Mouse (Mus musculus) urinary bladder, postnatal 36 days (tissue): Measurements from ENCODE around the gene Mt4.
A peak's percentile ranks its signal among the peaks of the same experiment; 100 is the strongest.
"Not testable (repeated sequence)": the region's sequence is repeated elsewhere in the genome, so short reads cannot be mapped to it uniquely, and the experiment has no call there.

Experiments used
- DNase-seq, 2 experiments: peaks; one replicate each; pipeline ENCODE4 v3.0.0; 2022; ENCODE audit warnings: low spot score in 2 of 2, mixed read lengths in 1 of 2

Gene Mt4

GRCm38 (mm10) chr8:94134601-94135000 lies 2.4 kb upstream of the Mt4 start:
- not testable (repeated sequence) for DNase-seq

DNA sequence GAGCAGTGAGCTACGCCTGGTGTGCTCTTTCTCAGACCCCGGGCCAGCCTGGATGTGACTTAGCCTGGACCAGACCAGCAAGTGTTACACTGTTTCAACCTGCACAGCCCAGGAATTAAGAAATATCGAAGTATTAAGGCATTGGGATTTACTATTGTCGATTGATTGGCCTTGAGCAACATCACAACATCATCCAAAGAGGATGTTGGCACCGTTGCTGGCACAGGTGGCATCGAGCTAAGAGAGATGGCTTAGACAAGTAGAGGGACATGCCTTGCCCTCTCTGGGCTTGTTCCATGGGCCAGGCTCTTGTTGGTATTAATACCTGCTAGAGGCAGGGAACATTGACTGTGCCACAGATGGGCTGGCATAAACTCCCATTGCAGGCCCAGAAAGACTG lies 1.4 kb upstream of the Mt4 start:
- no peak for DNase-seq

DNA sequence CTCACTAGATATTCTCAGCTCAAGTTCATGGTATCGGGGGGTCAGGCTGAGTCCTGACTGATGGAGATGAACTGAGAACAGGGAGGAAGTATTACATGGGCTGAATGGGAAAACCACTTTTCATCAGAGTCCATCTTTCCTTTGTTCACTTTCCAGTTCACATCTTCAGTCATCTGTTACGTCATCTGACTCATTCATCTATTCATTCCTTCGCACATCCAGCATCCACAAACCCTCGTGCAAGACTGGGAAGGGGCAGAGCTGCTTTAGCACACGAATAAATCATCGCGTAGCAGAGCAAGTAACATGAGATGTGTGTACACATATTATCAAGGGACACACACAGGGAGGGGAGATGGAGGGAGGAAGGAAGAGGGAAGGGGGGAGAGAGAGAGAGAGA lies 805 bp upstream of the Mt4 start:
- no peak for DNase-seq

GRCm38 (mm10) chr8:94140266-94140795 lies 3.3 kb downstream of the Mt4 start:
- DNase-seq = no peak

- no peak for DNase-seq
Measured at GRCm38 (mm10) chr8:94148236-94148635, 11.2 kb downstream of the Mt4 start.

- DNase-seq = no peak
Measured at GRCm38 (mm10) chr8:94150925-94151324, 13.9 kb downstream of the Mt4 start.

DNA sequence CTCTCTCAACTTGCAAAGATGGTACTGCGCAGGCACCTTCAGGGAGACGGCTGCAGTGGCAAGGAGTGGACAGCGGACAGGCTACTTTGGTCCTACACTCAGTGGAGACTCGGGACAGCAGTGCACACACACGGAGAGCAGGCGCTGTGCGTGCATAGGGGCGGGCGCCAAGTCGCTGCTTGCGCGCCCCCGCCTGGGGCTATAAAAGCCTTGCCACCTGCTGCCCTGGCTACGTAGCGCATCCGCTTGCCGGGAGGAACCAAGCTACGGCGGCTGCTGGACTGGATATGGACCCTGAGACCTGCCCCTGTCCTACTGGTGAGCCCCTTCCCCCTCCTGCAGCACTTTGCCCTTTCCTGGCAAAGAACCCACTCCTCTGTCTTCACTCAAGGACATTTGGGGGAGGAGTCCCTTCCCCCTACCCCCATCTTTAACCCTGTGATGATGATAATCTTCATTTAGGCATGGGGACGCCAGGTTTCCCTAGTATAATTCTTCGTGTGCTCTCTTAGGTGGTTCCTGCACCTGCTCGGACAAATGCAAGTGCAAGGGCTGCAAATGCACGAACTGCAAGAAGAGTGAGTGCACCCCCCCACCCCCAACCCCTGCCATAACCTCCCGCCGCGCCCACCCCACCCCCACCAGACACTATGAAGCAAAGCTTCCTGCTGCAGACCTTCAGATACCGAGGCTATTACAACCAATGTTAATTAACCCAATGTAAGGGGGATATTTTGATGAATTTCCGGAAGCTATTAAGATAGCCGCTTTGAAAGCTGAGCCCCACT lies 15.7 kb downstream of the Mt4 start, which contains the start of gene Mt3:
TSS of gene Mt3 (plus strand) at position 95 of the 788 bp plus-strand sequence.
- no peak for DNase-seq

- no peak for DNase-seq
Measured at GRCm38 (mm10) chr8:94153451-94153850, 16.5 kb downstream of the Mt4 start.

- no peak for DNase-seq
Measured at GRCm38 (mm10) chr8:94154537-94154936, 17.5 kb downstream of the Mt4 start.

GRCm38 (mm10) chr8:94156092-94156491 lies 19.1 kb downstream of the Mt4 start:
- no peak for DNase-seq

DNA sequence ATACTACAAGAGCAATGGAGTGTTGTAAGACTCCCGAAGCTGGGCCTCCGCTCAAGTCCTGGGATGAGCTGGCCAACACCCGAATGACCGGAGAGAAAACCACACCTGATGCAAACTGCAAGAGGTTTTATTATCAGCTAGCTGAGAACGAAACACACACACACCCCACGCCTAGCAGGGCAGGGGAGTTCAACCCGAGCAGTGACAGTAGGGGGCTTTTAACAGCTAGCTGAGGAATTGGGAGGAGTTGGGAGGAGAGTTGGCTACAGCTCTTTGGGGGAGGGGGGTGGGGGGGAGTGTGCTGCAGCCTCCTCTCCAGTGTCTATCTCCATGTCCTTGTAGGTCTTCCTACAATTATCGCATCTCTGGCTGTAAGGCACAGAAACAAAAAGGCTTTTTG lies 28.8 kb downstream of the Mt4 start:
- not testable (repeated sequence) for DNase-seq

- DNase-seq = peak; percentile 91 to 93
Measured at GRCm38 (mm10) chr8:94167244-94167643, 30.2 kb downstream of the Mt4 start.

- no peak for DNase-seq
Measured at GRCm38 (mm10) chr8:94169547-94169946, 32.5 kb downstream of the Mt4 start.

DNA sequence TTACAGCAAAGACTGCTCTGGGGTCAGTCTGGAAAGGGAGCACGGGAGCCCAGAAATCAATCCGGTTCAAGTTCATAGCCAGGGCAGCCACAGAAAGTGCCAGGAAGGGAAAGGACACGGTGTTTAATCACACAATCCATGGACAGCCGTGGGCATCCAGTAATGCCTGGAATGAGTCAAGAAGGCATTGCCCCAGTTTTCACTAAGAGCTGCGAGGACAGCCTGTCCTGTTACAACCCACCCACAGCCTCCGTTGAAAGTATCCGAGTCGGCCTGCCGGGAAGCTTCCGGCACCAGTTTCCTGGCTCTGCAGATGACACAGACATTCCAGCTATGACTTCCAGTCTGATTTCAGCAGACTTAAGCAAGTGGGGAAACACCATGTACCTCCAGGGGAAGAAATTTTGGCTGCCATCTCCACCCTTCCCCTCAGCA lies 34.3 kb downstream of the Mt4 start:
- DNase-seq = peak in 1 of 2 experiments; percentile 44

DNA sequence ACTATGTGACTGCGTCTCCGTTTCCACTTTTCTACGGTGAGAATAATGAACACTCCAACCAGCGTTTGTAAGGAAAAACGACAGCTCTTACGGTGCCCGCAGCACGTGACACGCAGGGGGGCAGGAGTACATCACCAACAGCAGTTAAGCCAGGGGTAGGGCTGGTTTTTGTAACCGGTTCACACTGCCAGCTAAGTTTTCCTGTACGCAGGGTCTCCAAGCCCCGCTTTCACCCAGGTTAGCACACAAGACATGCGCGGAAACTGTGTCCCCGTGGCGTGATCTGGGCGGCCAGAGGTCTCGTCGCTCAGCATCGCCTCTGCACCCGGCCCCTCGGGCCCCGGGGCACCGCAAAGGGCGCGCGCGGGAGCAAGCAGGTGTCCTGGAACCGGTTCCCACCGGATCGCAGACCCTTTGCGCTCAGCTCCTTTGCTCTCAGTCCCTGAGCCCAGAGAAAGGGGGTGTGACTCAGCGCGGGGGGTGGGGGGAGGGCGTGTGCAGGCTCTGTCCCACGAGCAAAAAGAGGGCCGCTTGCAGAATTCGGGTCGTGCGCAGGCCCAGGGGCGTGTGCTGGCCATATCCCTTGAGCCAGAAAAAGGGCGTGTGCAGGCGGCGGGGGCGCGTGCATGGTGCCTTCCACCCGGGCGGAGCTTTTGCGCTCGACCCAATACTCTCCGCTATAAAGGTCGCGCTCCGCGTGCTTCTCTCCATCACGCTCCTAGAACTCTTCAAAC lies 35.2 kb downstream of the Mt4 start, which contains the start of gene Mt2:
TSS of gene Mt2 (plus strand) at position 590 of the 734 bp plus-strand sequence.
- peak; percentile 69 to 88 for DNase-seq

- DNase-seq = peak in 1 of 2 experiments; percentile 31
Measured at GRCm38 (mm10) chr8:94172809-94173732, 36.1 kb downstream of the Mt4 start.

DNA sequence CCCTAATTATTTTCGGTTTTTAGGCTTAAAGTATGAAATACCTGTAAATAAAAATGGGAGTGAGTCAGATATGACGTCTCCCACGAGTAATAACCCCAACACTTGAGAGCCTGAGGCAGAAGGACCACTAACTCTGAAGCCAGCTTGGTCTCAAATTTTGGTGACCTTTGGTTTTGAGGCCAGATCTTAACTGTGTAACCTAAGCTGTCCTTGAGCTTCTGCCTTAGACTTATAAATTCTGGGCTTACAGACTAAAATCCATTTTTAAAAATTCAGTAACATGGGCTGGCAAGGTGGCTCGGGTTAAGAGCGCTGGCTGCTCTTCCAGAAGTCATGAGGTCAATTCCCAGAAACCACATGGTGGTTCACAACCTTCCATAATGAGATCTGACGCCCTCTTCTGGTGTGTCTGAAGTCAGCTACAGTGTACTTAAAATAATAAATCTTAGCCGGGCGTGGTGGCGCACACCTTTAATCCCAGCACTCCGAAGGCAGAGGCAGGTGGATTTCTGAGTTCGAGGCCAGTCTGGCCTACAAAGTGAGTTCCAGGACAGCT lies 36.9 kb downstream of the Mt4 start:
- DNase-seq = no peak

- DNase-seq = no peak
Measured at GRCm38 (mm10) chr8:94174619-94175213, 37.7 kb downstream of the Mt4 start.

DNA sequence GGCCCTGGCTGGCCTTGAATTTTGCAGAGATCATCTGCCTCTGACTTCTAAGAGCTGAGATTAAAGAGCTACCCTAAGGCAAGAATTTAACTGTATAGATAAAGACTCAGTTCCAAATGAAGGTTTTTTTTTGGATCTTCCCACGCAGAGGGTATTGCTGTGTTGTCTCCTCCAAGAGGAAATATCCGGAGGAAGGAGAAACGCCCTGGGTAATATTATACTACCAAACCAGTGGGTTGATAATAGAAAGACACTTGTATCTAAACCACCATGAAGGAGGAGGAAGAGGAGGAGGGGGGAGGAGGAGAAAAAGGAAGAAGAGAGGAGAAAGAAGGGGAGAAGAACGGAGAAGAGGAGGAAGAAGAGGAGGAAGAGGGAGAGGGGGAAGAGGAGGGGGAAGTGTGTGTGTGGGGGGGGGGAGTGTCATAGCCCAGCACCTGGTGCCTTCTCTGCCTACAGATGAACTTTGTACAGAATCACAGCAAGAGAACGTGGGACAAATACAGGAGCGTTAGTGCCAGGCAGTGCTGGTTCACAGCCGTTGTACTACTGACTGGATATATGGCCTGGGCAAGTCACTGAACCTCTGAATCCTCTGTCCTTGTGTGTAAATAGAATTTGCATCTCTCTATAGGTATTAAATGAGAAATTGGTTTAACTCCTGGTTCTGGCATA lies 40.9 kb downstream of the Mt4 start:
- no peak for DNase-seq
